Mouse (Mus musculus): ENCODE data around the gene Stx16.

- TF ChIP-seq POLR2A (IDR thresholded peaks at IDR 0.05; ENCODE audit: low read depth, low read length) (no peak), CTCF (IDR thresholded peaks at IDR 0.05; ENCODE audit: extremely low read depth, insufficient read length, insufficient replicate concordance, low read depth, low read length) (no peak)
Measured at GRCm38 (mm10) chr2:174081833-174082232, 5.7 kb downstream of the Stx16 start.

All from small intestine, adult 2 months (tissue).